Mouse (Mus musculus) brain, adult 2 months (tissue): ENCODE results near the gene Tars.

Experiments used
- DNase-seq: peaks from one replicate; pipeline ENCODE4 v3.0.0; 2011; ENCODE audit warnings: low read depth, low spot score

Gene Tars

GRCm38 (mm10) chr15:11399356-11400067 lies at the start of gene Tars:
Gene Tars, minus strand, starts transcription at chr15:11399665.
- DNase-seq = peak; percentile 100

GRCm38 (mm10) chr15:11437361-11437760 lies 37.9 kb upstream of the Tars start:
- DNase-seq = no peak

DNA sequence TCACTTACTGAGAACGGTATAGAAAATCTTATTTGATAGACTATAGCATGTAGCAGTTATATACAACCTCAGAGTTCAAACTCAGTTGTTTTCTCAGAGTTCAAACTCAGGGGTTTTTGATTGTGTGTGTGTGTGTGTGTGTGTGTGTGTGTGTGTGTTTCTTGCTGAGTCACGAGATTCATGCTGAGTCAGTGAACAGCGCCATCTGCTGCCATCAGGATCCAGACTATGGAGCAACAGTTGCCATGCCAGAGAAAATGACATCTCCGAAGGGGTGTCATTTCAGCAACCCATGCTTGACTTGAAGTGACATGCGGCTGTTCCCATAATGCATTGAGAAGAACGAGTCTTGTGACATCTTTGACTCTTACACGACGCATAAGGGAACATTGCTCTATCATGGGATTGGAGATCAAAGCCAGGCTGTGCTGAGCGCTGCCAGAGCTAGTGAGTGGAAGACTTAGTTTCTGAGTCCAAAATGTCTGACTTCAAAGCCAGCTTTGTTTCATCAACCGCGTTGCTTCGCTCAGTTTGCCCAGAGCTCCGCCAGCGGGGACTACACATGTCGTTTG lies 37.3 kb upstream of the Tars start:
- no peak for DNase-seq

DNA sequence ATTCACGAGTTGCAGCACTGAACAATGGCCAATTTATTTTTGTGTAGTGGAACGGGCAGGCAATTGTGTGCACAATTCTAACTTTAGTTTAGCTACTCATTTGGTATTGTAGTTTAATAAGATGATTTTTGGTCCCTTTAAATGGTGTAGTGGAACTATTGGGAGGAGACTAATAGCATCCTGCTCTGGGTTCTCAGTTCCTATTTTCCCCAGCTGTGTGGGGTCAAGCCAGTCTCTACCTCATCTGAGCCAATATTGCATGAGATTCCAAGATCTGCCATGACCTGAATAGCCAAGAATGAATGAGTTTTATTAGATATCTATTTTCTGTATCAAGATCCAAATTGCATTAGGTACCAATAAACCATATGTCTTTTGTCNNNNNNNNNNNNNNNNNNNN lies 27.4 kb upstream of the Tars start:
- DNase-seq = no peak

- DNase-seq = no peak
Measured at GRCm38 (mm10) chr15:11413484-11413883, 14.0 kb upstream of the Tars start.

DNA sequence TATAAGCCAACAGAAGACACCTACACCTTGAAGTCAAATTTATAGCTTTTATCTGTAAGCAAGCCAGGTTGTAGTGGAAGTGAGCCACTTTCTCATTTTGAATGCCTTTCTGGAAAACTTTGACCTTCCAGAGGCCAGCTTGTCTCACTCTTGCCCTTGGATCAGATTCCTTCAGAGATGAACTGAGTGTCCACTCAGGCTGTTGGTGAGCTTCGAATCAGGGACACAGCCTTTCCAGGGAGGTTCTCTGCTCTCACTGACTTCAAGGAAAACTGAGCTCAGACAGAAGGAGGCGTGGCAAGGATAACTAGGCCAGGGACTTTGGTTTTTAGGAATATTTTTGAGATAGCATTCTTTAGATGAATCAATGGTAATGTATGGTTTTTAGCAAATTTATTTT lies 13.1 kb upstream of the Tars start:
- DNase-seq = no peak

- no peak for DNase-seq
Measured at GRCm38 (mm10) chr15:11411846-11412245, 12.4 kb upstream of the Tars start.

DNA sequence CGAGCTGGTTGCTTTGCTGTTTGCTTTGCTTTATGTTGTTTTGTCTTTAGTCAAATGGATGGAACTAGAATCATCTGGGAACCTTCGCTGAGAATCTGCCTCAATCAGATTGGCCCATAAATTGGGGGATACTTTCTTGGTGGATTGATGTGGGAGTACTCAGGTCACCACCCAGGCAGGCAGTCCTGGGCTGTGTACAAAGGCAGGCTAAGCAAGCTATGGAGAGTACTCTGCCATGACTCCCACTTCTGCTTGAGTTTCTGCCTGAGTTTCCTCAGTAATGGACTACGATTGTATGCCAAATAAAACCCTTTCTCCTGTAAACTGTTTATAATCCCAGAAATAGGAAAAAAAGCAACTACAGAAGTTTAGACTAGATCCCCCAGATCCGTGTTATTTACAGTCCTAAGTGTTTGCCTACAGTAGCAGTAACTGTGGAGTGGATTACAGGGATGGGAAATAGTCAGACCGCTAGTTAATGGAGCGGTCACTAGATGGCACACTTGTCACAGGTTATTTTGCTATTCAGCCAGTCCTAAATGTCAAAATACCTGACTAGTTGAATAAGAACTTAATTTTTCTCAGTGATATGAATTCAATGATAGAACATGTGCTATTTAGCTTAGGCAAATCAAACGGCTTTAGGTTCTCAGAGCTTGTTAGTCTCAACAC lies 8.8 kb upstream of the Tars start:
- DNase-seq = peak; percentile 77

DNA sequence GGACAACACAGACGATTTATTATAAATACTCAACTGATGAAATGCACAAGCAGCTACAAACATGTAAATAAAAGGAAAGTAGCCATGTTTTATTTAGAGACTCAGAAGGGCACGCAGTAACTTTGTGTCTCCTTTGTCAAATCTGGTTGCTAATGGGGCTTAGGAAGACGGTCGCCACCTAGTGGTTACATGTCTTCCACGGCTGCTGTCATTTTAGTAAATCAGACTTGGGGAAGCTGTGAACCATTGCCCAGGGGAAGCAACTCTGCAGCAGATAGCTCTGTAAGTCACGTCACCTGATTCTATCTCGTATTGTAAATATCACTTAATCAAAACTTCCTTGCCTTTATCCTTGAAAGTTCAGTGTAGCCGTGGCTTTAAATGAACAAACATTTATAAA lies 7.9 kb upstream of the Tars start:
- peak; percentile 84 for DNase-seq

DNA sequence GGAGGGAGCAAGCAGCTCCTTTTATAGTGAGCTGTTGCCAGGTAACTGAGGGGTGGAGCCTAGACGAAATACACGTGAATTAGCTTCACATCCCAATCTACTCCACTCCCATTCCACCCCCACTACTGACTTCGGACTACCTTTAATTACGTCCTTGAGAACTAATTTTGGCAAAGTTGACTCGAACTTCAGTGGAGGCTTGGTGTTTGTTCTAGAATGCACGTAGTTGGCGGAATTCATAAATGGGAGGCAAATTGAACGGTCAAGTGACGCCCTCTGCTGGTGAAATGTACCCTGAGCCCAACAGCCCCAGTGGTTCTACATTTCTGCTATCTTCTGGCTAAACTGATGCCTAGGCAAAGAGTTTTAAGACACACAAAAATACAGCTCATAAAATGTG lies 7.3 kb upstream of the Tars start:
- DNase-seq = peak; percentile 20

DNA sequence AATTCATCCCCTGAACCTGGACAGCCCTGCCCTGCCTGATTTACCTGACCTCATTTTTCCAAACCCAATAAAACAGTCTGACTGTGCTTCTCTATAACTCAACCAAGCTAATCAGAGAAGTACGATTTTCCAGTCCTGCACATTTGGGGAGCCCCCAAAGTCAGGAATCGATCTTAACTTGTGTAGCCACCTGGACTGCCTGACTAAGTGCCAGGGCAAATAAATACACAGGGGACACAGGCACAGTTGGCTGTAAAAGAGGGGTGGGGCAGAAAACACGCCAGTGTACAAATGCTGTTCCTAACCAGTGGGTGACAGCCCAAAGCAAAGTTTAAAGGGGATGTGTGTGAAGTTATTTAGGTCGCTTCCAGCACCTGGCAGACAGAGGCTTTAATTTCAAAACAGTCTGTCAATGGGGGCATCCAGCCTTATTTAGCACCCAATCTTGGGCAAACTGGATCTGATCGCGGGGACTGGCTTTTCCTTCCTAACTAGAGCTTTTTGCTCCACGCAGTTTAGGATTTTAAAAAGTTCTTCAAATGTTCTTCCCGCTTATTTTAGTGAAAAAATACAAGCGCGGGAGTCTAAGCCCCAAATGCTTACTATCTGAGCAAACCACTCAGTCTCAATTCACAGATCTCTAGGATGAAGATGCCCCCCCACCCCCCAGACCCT lies 652 bp downstream of the Tars start:
- no peak for DNase-seq

DNA sequence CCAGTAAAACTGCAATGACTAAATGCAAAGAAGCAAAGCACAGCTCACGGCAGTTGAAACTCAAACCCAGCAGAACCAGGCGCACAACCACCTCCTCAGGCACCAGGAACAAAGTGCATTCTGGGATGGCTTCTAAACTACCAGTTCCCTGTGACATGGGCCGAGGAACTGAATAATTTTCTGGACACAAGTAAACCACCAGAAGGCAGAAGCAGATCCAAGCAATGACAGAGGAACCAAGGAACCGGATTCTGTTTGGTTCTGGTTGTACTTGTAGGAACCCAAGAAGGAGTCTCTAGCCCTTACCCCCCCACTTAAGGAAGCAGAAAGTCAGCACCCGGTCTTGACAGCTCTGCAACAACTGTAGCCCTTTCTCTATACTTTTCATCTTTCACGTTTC lies 3.0 kb downstream of the Tars start:
- peak; percentile 34 for DNase-seq

DNA sequence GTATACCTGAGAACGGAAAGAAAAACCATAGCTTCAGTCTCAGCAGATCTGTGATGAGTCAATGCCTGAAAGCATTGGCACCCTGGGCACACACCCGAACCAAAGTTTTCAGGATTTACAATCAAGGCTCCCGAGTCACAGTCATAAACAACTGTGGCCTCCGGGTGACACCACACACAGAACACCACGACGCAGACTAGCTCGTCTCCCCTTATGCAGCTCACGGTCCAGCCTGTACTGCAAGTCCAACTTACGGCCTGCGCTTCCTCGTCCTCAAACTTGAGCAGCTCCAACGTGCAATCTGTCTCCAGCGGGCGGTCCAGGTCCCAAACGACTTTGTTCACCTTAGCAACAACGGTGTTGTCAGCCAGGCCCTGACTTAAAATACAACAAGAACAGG lies 6.6 kb downstream of the Tars start:
- DNase-seq = no peak

GRCm38 (mm10) chr15:11383796-11384195 lies 15.7 kb downstream of the Tars start:
- no peak for DNase-seq

GRCm38 (mm10) chr15:11382585-11382984 lies 16.9 kb downstream of the Tars start:
- no peak for DNase-seq

DNA sequence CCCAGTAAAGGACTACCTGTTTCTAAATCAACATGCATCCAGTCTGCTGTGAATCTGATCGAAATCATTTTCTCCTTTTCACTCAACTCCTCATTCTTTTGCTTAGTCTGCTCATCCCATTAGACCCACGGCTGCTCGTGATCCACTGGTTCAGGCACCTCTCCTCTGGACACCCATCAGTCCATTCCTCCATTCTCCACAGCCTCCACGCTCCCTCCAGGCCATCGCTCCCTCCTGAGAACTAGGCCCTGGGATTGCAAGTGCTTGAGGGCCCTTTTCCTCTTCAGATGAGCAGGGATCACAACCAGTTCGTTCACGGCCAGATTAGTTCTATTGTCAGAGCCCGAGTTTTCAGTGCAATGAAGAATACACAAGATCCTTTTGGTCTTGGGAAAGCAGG lies 18.8 kb downstream of the Tars start:
- DNase-seq = no peak

DNA sequence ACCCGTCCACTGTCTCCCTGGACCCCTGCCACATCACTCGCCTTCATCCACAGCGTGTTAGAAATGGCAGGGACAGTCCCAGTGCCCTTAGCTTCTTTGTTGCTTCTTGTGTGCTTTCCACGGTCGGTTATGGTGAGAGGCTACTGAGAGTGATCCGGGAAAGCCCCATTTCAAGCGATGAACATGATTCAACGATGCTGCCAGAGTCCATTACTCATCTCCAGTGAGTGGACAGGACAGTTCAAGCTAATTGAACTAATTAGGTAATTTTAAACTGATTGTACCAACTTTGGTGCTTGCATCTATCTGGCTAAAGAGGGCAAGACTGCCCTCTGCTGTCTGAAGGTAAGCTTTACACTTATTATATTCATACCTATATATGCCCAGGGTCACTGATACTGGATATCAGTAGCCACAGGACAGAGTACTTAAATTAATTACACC lies 19.4 kb downstream of the Tars start:
- DNase-seq = peak; percentile 51

DNA sequence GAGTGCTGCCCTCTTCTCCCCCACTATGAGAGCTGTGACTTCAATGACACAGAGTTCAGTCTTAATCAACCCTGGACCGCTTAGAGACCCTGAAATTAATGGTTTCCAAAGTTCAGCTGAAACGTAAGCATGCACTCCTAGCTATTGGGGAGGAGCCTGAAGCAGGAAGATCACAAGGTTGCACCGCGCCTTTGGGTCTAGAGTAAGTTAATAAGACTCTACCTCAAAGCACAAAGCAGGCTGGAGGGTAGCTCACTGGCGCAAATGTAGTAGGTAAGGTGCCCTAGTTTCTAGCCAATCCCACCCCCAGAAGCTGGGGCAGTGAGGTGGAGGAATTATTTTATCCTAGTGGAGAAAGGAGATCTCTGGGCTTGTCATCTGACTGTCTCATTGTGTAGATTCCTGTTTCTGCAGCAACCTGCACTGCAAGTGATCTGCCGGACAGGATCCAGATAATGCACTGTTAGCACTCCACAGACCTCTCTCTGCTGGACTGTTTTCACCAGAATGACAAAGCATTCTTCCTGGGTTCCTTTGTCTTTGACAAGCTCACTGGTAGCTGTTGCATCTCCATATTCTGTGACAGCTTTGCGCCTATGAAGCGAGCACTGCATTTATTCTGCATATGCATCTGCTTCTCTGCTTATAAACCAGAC lies 19.9 kb downstream of the Tars start:
- DNase-seq = no peak

DNA sequence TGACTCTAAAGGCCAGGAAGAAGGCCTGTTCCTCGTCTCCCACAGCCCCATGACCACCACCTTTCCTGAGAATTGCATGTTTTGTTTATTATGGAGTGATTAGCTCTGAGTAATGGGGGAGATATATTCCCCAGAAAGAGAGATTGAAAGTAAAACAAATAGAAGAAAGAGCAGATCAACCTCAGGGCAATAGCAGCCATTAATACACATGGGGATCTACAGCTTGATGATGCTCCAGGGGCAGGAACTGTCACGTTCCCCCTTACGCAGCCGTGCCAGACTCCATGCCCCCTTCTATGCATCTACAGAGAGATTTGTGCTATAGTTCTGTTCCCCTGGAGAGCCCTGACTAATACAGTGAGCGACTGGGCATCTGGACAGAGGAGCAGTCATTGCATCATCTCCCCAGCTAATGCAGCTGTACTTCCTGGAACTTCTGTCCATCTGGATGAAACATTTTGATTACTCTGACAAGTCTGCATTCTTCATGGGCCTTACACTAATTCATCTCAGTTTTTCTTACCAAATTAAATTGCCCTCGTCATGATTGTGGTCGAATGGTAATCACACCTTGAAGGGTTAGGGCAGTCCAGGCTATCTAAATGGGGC lies 28.9 kb downstream of the Tars start:
- DNase-seq = no peak

- no peak for DNase-seq
Measured at GRCm38 (mm10) chr15:11369572-11369971, 29.9 kb downstream of the Tars start.

- DNase-seq = peak; percentile 82
Measured at GRCm38 (mm10) chr15:11364795-11365194, 34.7 kb downstream of the Tars start.

DNA sequence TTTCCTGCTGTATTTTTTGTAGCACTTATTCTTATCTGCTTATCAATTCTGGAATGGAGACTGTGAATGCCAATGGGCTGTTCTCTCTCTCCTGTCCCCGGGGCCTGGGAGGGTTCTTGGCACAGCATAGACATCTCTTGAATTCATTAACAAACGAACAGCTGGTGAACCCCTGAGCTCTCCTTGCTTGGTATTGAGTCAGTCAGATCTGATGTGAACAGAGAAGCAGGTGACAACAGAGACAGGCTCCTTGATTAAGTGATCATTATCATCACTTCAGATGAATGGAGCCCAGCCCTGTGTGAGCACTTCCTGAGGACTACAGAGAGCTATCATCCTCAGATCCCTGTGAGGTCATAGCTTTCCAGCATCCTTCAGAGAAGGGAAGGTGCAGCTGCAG lies 35.4 kb downstream of the Tars start:
- no peak for DNase-seq
